Mouse (Mus musculus): Measurements from ENCODE around the gene Sema6d.

Sema6d gene

GRCm38 (mm10) chr2:124401727-124402380 lies 312.1 kb downstream of the Sema6d start:
- no peak for DNase-seq (ENCODE audit: low spot score in 2 of 2)

- no peak for DNase-seq (ENCODE audit: low spot score in 2 of 2)
Measured at GRCm38 (mm10) chr2:124403571-124403970, 313.8 kb downstream of the Sema6d start.

GRCm38 (mm10) chr2:124403981-124404380 lies 314.2 kb downstream of the Sema6d start:
- DNase-seq (ENCODE audit: low spot score in 2 of 2): no peak

GRCm38 (mm10) chr2:124404631-124405562 lies 315.1 kb downstream of the Sema6d start:
- DNase-seq (ENCODE audit: low spot score in 2 of 2): no peak

- DNase-seq (ENCODE audit: low spot score in 2 of 2): no peak
Measured at GRCm38 (mm10) chr2:124408956-124409355, 319.2 kb downstream of the Sema6d start.

GRCm38 (mm10) chr2:124416730-124417129 lies 327.0 kb downstream of the Sema6d start:
- no peak for DNase-seq (ENCODE audit: low spot score in 2 of 2)

- no peak for DNase-seq (ENCODE audit: low spot score in 2 of 2)
Measured at GRCm38 (mm10) chr2:124418319-124418718, 328.6 kb downstream of the Sema6d start.

- no peak for DNase-seq (ENCODE audit: low spot score in 2 of 2)
Measured at GRCm38 (mm10) chr2:124420170-124420825, 330.5 kb downstream of the Sema6d start.

GRCm38 (mm10) chr2:124429744-124430143 lies 340.0 kb downstream of the Sema6d start:
- no peak for DNase-seq (ENCODE audit: low spot score in 2 of 2)

GRCm38 (mm10) chr2:124430708-124431107 lies 340.9 kb downstream of the Sema6d start:
- DNase-seq (ENCODE audit: low spot score in 2 of 2): no peak

- no peak for DNase-seq (ENCODE audit: low spot score in 2 of 2)
Measured at GRCm38 (mm10) chr2:124435382-124436002, 345.7 kb downstream of the Sema6d start.

GRCm38 (mm10) chr2:124436704-124437103 lies 346.9 kb downstream of the Sema6d start:
- DNase-seq (ENCODE audit: low spot score in 2 of 2): no peak

- DNase-seq (ENCODE audit: low spot score in 2 of 2): no peak
Measured at GRCm38 (mm10) chr2:124444199-124444598, 354.4 kb downstream of the Sema6d start.

- no peak for DNase-seq (ENCODE audit: low spot score in 2 of 2)
Measured at GRCm38 (mm10) chr2:124455881-124456280, 366.1 kb downstream of the Sema6d start.

- no peak for DNase-seq (ENCODE audit: low spot score in 2 of 2)
Measured at GRCm38 (mm10) chr2:124456999-124457398, 367.2 kb downstream of the Sema6d start.

GRCm38 (mm10) chr2:124458028-124458427 lies 368.3 kb downstream of the Sema6d start:
- DNase-seq (ENCODE audit: low spot score in 2 of 2): no peak

GRCm38 (mm10) chr2:124460956-124461355 lies 371.2 kb downstream of the Sema6d start:
- DNase-seq (ENCODE audit: low spot score in 2 of 2): no peak

- DNase-seq (ENCODE audit: low spot score in 2 of 2): no peak
Measured at GRCm38 (mm10) chr2:124461378-124461851, 371.6 kb downstream of the Sema6d start.

- no peak for DNase-seq (ENCODE audit: low spot score in 2 of 2)
Measured at GRCm38 (mm10) chr2:124465004-124465946, 375.5 kb downstream of the Sema6d start.

- DNase-seq (ENCODE audit: low spot score in 2 of 2): no peak
Measured at GRCm38 (mm10) chr2:124467429-124467828, 377.7 kb downstream of the Sema6d start.

All from frontal cortex, postnatal 14 days (tissue).